Mouse (Mus musculus): ENCODE measurements around the gene Cox7a2l. TPM values are rescaled to one million over a fixed set of nuclear protein-coding genes. Genes with fewer than 3 reads are reported as not detected.

The Cox7a2l gene
- polyA plus RNA-seq, 1 experiment from 2014 or later = 125 TPM

- no peak for DNase-seq (ENCODE audit: low spot score)
- no peaks in the 10 kb centered on the region for H3K36me3 ChIP-seq (replicated peaks)
- H3K27ac ChIP-seq (replicated peaks) = no peak overlapping the region
- WGBS = 82% methylated on average over 6 of the region's 6 CpGs
- peaks cover 38% of the 10 kb centered on the region for H3K4me1 ChIP-seq
- peaks cover 69% of the 10 kb centered on the region for H3K27me3 ChIP-seq (replicated peaks; ENCODE audit: low read depth, poor library complexity, severe bottlenecking)
- no peaks in the 10 kb centered on the region for H3K9me3 ChIP-seq
- H3K4me3 ChIP-seq = peak overlapping the region; percentile 48; the same call in 1 of the 2 replicates
Measured at GRCm38 (mm10) chr17:83545259-83545658, 28.1 kb upstream of the Cox7a2l start.

GRCm38 (mm10) chr17:83542424-83542823 lies 25.3 kb upstream of the Cox7a2l start:
- DNase-seq (ENCODE audit: low spot score) = no peak
- Histone ChIP-seq H3K27me3 (replicated peaks; ENCODE audit: low read depth, poor library complexity, severe bottlenecking) (peaks cover 46% of the 10 kb centered on the region), H3K27ac (replicated peaks) (no peak overlapping the region), H3K4me3 (no peak overlapping the region), H3K36me3 (replicated peaks) (no peaks in the 10 kb centered on the region), H3K9me3 (no peaks in the 10 kb centered on the region), H3K4me1 (peaks cover 53% of the 10 kb centered on the region)
- WGBS = 88% methylated on average over 2 of the region's 2 CpGs

- no peaks in the 10 kb centered on the region for H3K36me3 ChIP-seq (replicated peaks)
- peaks cover 35% of the 10 kb centered on the region for H3K4me1 ChIP-seq
- H3K27ac ChIP-seq (replicated peaks) = 0 out of 2 replicates have a peak overlapping the region, but pooled peaks have one; percentile 41
- H3K27me3 ChIP-seq (replicated peaks; ENCODE audit: low read depth, poor library complexity, severe bottlenecking) = peaks cover 18% of the 10 kb centered on the region
- DNase-seq (ENCODE audit: low spot score) = peak; percentile 39
- WGBS = 45% methylated on average over 12 of the region's 12 CpGs
- H3K4me3 ChIP-seq = no peak overlapping the region
- no peaks in the 10 kb centered on the region for H3K9me3 ChIP-seq
Measured at GRCm38 (mm10) chr17:83539262-83540037, 22.3 kb upstream of the Cox7a2l start.

GRCm38 (mm10) chr17:83538694-83539093 lies 21.6 kb upstream of the Cox7a2l start:
- no peak for DNase-seq (ENCODE audit: low spot score)
- no peaks in the 10 kb centered on the region for H3K36me3 ChIP-seq (replicated peaks)
- H3K9me3 ChIP-seq = no peaks in the 10 kb centered on the region
- H3K4me1 ChIP-seq = peaks cover 35% of the 10 kb centered on the region
- 64% methylated on average over 1 of the region's 1 CpGs for WGBS
- peaks cover 14% of the 10 kb centered on the region; the same call in 1 of the 2 replicates for H3K27me3 ChIP-seq (replicated peaks; ENCODE audit: low read depth, poor library complexity, severe bottlenecking)
- H3K27ac ChIP-seq (replicated peaks) = 0 out of 2 replicates have a peak overlapping the region, but pooled peaks have one; percentile 41
- H3K4me3 ChIP-seq = no peak overlapping the region

GRCm38 (mm10) chr17:83538141-83538540 lies 21.0 kb upstream of the Cox7a2l start:
- Histone ChIP-seq H3K4me3 (no peak overlapping the region), H3K36me3 (replicated peaks) (no peaks in the 10 kb centered on the region), H3K9me3 (no peaks in the 10 kb centered on the region), H3K27me3 (replicated peaks; ENCODE audit: low read depth, poor library complexity, severe bottlenecking) (peaks cover 14% of the 10 kb centered on the region; the same call in 1 of the 2 replicates), H3K27ac (replicated peaks) (peak overlapping the region; percentile 44; the same call in 1 of the 2 replicates), H3K4me1 (peaks cover 35% of the 10 kb centered on the region)
- WGBS = 79% methylated on average over 9 of the region's 9 CpGs
- DNase-seq (ENCODE audit: low spot score) = no peak

- Histone ChIP-seq H3K4me1 (peaks cover 13% of the 10 kb centered on the region), H3K27ac (replicated peaks) (no peak overlapping the region), H3K9me3 (no peaks in the 10 kb centered on the region), H3K27me3 (replicated peaks; ENCODE audit: low read depth, poor library complexity, severe bottlenecking) (peaks cover 5% of the 10 kb centered on the region; the same call in 1 of the 2 replicates), H3K4me3 (no peak overlapping the region), H3K36me3 (replicated peaks) (no peaks in the 10 kb centered on the region)
- 78% methylated on average over 9 of the region's 9 CpGs for WGBS
- no peak for DNase-seq (ENCODE audit: low spot score)
Measured at GRCm38 (mm10) chr17:83533150-83533549, 16.0 kb upstream of the Cox7a2l start.

GRCm38 (mm10) chr17:83527651-83528381 lies 10.7 kb upstream of the Cox7a2l start:
- Histone ChIP-seq H3K27me3 (replicated peaks; ENCODE audit: low read depth, poor library complexity, severe bottlenecking) (peaks cover 13% of the 10 kb centered on the region; the same call in 1 of the 2 replicates), H3K36me3 (replicated peaks) (no peaks in the 10 kb centered on the region), H3K4me1 (peaks cover 47% of the 10 kb centered on the region), H3K9me3 (no peaks in the 10 kb centered on the region), H3K27ac (replicated peaks) (peak overlapping the region; percentile 86), H3K4me3 (peak overlapping the region; percentile 39)
- 20% methylated on average over 17 of the region's 17 CpGs for WGBS
- peak; percentile 57 for DNase-seq (ENCODE audit: low spot score)

- peak overlapping the region; percentile 39 for H3K4me3 ChIP-seq
Measured at GRCm38 (mm10) chr17:83526624-83527532, 9.7 kb upstream of the Cox7a2l start.

GRCm38 (mm10) chr17:83526091-83526561 lies 9.0 kb upstream of the Cox7a2l start:
- Histone ChIP-seq H3K4me1 (peaks cover 47% of the 10 kb centered on the region), H3K27me3 (replicated peaks; ENCODE audit: low read depth, poor library complexity, severe bottlenecking) (peaks cover 13% of the 10 kb centered on the region; the same call in 1 of the 2 replicates), H3K36me3 (replicated peaks) (no peaks in the 10 kb centered on the region), H3K9me3 (no peaks in the 10 kb centered on the region), H3K27ac (replicated peaks) (peak overlapping the region; percentile 86), H3K4me3 (0 out of 2 replicates have a peak overlapping the region, but pooled peaks have one; percentile 21)
- whole genome bisulfite sequencing = 9% methylated on average over 5 of the region's 5 CpGs
- DNase-seq (ENCODE audit: low spot score) = peak; percentile 57

More at GRCm38 (mm10) chr17:83526624-83527532, 9.7 kb upstream of the Cox7a2l start:
- WGBS = 24% methylated on average over 13 of the region's 13 CpGs
- Histone ChIP-seq H3K4me1 (peaks cover 47% of the 10 kb centered on the region), H3K36me3 (replicated peaks) (no peaks in the 10 kb centered on the region), H3K27me3 (replicated peaks; ENCODE audit: low read depth, poor library complexity, severe bottlenecking) (peaks cover 13% of the 10 kb centered on the region; the same call in 1 of the 2 replicates), H3K9me3 (no peaks in the 10 kb centered on the region), H3K27ac (replicated peaks) (peak overlapping the region; percentile 86)
- peak; percentile 85 for DNase-seq (ENCODE audit: low spot score)

- DNase-seq (ENCODE audit: low spot score) = no peak
- peak overlapping the region; percentile 86 for H3K27ac ChIP-seq (replicated peaks)
- 7% methylated on average over 8 of the region's 8 CpGs for WGBS
- H3K4me1 ChIP-seq = peaks cover 47% of the 10 kb centered on the region
- 0 out of 2 replicates have a peak overlapping the region, but pooled peaks have one; percentile 21 for H3K4me3 ChIP-seq
- no peaks in the 10 kb centered on the region for H3K36me3 ChIP-seq (replicated peaks)
- peaks cover 13% of the 10 kb centered on the region; the same call in 1 of the 2 replicates for H3K27me3 ChIP-seq (replicated peaks; ENCODE audit: low read depth, poor library complexity, severe bottlenecking)
- H3K9me3 ChIP-seq = no peaks in the 10 kb centered on the region
Measured at GRCm38 (mm10) chr17:83525596-83525995, 8.5 kb upstream of the Cox7a2l start.

GRCm38 (mm10) chr17:83524753-83525152 lies 7.6 kb upstream of the Cox7a2l start:
- WGBS = 54% methylated on average over 7 of the region's 7 CpGs
- no peak overlapping the region for H3K27ac ChIP-seq (replicated peaks)

More at GRCm38 (mm10) chr17:83524753-83525152, 7.6 kb upstream of the Cox7a2l start:
- H3K4me3 ChIP-seq = no peak overlapping the region
- no peak for DNase-seq (ENCODE audit: low spot score)
- H3K36me3 ChIP-seq (replicated peaks) = no peaks in the 10 kb centered on the region
- no peaks in the 10 kb centered on the region for H3K9me3 ChIP-seq
- peaks cover 13% of the 10 kb centered on the region; the same call in 1 of the 2 replicates for H3K27me3 ChIP-seq (replicated peaks; ENCODE audit: low read depth, poor library complexity, severe bottlenecking)
- H3K4me1 ChIP-seq = peaks cover 47% of the 10 kb centered on the region
